Mouse (Mus musculus) CD4-positive naive resting alpha-beta T cell, adult 76 days (primary cell): ENCODE results near the gene Olfr279. TPM values are rescaled to one million over a fixed set of nuclear protein-coding genes. Genes with fewer than 3 reads are reported as not detected.

Experiments
- total RNA-seq: library from RNA; stranded (reverse); gene quantifications from one replicate; pipeline ENCODE4 v1.2.4, GENCODE M21; 2023

Gene Olfr279
- total RNA-seq, result not detected

DNA sequence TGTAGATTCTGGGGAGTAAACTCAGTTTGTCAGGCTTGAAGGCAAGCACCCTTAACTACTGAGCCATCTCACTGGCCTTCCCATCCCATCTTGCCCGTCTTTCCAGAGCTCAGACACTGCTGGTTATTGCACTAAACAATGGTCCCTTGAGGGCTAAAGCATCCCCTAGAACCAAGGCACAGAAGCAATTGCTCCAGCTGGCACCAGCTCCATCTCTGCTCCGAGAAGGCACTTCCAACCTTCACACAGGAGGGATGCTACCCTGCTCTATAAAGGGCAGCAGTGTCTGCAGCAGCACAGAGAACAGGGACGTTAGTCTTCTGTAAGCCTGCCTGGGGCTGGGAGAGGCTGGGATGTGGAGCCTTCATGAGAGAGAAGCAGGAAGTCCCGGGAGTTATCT is at the start of gene Olfr279:
Gene Olfr279 (plus strand): TSS at position 301 of the 400 bp plus-strand sequence.

DNA sequence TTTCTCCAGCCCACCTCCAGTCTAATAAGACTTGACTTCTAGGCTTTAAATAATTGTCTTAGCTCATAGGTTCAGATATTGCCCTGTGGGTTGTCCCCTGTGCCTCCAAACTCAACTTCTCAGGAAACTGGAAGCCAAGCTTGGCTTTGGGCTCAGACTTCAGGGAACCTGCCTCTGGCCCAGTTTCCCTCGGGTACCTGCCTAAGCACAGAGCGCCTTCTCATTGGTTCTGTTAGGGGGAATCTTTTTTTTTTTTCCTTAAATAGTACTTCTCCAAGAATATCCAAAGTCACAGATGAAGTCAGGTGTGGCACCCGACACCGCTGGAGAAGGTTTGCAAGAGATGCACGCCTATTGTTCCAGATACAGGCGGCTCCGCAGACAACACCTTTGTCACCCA is 39.9 kb upstream of the Olfr279 start, which contains the start of gene Olfr281:
Gene Olfr281 (plus strand): TSS at position 301 of the 400 bp plus-strand sequence.

DNA sequence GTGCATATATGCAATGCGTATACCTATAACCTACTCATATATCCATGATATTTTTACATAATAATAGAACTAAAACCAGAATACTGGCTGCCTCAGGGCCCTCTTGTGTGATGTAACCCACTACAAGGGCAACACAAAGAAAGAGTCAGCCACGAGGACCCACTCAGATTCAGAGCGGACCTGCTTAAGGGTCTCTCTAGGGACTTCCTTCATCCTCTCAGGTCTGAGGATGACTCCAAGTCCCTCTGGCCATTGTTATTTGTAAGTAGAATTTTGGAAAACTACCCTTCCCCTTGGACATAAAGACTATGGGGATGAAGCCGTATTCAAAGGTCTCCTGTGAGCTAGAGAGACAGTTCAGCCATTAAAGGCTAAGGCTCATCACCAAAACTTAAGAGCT is 22.6 kb upstream of the Olfr279 start, which contains the start of gene OR5BS1P:
Gene OR5BS1P (plus strand): TSS at position 301 of the 400 bp plus-strand sequence.

DNA sequence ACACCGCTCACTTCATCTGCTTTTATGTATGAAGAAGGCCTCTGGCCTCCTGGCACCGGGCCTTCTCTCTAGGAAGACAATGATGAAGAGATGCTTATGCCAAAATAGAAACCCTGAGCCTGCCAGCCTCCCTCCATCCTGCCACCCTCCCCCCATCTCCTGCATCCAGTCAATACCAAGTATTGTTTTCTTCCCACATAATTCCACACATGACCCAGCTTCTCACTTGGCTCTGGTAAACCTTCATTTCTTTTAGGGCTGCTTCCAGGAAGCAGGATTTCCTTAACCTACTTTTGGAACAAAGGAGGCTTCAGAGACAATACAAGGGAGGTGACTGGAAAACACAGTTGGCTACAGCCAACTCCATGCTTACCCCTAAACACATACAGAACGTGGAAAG is 9.5 kb upstream of the Olfr279 start, which contains the start of gene Lalba:
Gene Lalba (minus strand): TSS at position 21 of the 400 bp plus-strand sequence.

DNA sequence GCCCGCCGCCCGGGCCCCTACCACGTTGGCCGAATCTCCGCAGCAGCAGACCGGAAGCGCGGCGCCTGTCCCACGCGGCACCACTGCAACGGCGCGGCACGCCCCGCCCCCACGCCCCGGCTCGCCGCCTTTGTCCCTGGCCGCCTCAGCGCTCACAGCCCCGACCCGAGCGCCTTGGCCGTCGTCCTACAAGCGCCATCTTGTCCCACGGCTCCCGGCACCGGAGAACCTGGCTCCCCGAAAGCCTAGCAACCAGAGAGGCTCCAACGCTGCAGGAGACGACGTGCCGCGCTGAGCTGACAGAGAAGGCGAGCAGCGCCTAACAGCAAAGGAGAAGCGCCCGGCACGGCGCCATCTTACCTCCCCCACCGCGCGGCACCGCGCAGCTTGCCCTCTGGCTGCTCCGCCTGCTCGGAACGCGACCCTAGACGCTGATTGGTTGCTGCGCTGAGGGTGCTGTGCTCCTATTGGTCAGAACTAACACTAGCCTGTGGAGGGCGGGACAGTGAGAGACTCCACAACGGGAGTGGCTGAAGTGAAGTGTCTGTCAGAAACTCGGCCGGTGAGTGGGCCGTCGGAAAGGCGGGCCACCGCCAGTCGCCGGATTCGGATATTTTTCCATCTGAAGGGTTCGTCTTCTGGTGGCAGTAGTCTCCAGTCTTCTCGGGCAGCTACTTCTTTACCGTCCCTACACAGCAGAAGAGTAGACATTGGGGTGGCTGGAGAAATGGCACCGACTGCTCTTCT is 41.9 kb downstream of the Olfr279 start, which contains the start of gene Kansl2:
Gene Kansl2 (minus strand): TSS at position 384 of the 747 bp plus-strand sequence.

Other genes with a start within 250 kb of the Olfr279 start
- gene H1fnt, start 235.1 kb upstream of the Olfr279 start, total RNA-seq, result not detected
- not detected for gene Zfp641, start 196.2 kb upstream of the Olfr279 start, total RNA-seq
- gene Olfr285, start 175.0 kb upstream of the Olfr279 start, total RNA-seq, result not detected
- gene Olfr284, start 151.4 kb upstream of the Olfr279 start, total RNA-seq, result not detected
- gene Olfr283, start 111.5 kb upstream of the Olfr279 start, total RNA-seq, result not detected
- not detected for gene Olfr282, start 61.2 kb upstream of the Olfr279 start, total RNA-seq
- not detected for gene Olfr281, start 39.8 kb upstream of the Olfr279 start, total RNA-seq
- not detected for gene OR5BS1P, start 22.5 kb upstream of the Olfr279 start, total RNA-seq
- gene Lalba, start 9.7 kb upstream of the Olfr279 start, total RNA-seq, result not detected
- 49.4 TPM for gene Kansl2, start 41.9 kb downstream of the Olfr279 start, total RNA-seq
- 167 TPM for gene Ccnt1, start 78.5 kb downstream of the Olfr279 start, total RNA-seq
- gene 4930415O20Rik, start 78.6 kb downstream of the Olfr279 start, total RNA-seq, result not detected
- 37.8 TPM for gene Adcy6, start 117.7 kb downstream of the Olfr279 start, total RNA-seq
- 1.5 TPM for gene Cacnb3, start 138.4 kb downstream of the Olfr279 start, total RNA-seq
- 148 TPM for gene Ddx23, start 170.5 kb downstream of the Olfr279 start, total RNA-seq
- gene Rnd1, start 185.1 kb downstream of the Olfr279 start, total RNA-seq, result 1.2 TPM
- gene Ccdc65, start 215.8 kb downstream of the Olfr279 start, total RNA-seq, result not detected
- gene Fkbp11, start 235.8 kb downstream of the Olfr279 start, total RNA-seq, result 4.2 TPM